Comparison of ENCODE assay signal across 16 mouse cellular contexts in genomic region chr2:66519966-66520365, GRCm38 (mm10).
DNase-seq lines count a peak whose midpoint lies in the region; ATAC-seq and TF ChIP-seq lines count a peak whose summit lies in the region.
"Had no signal": no experiment of that assay in that cellular context is flagged by ENCODE, and none has a peak within 500 bp of the region (broad histone marks: within the 10 kb centered on the region; RNA-seq: fewer than 3 reads in every experiment).

No protein-coding gene starts in this region.

- peak; percentile 53 for TF ChIP-seq CTCF in layer of hippocampus, adult 2 months (conservative IDR thresholded peaks at IDR 0.05)
- no peak for TF ChIP-seq CTCF in cerebellum, adult 2 months (IDR thresholded peaks at IDR 0.05; ENCODE audit: borderline replicate concordance, insufficient read depth, low read depth, low read length)

- H3K27me3 ChIP-seq in cerebellum, adult 2 months (ENCODE audit: control insufficient read depth, insufficient read depth, low read length), result no peaks in the 10 kb centered on the region
- H3K27me3 ChIP-seq: embryonic facial prominence, embryonic 12.5 days; heart, embryonic 15.5 days; hindbrain, embryonic 15.5 days; limb, embryonic 12.5 days; neural tube, embryonic 12.5 days had no signal

- H3K4me3 ChIP-seq in layer of hippocampus, adult 2 months, result no peak overlapping the region
- H3K4me3 ChIP-seq in cerebellum, adult 2 months (replicated peaks; ENCODE audit: insufficient read depth, low read depth, low read length), result no peak overlapping the region
- H3K4me3 ChIP-seq: embryonic facial prominence, embryonic 12.5 days; heart, embryonic 15.5 days; hindbrain, embryonic 15.5 days; limb, embryonic 12.5 days; neural tube, embryonic 12.5 days had no signal

- H3K27ac ChIP-seq in layer of hippocampus, adult 2 months, result no peak overlapping the region
- no peak overlapping the region for H3K27ac ChIP-seq in cerebellum, adult 2 months (ENCODE audit: insufficient read depth, low read length)
- H3K27ac ChIP-seq: embryonic facial prominence, embryonic 12.5 days; heart, embryonic 15.5 days; hindbrain, embryonic 15.5 days; limb, embryonic 12.5 days; neural tube, embryonic 12.5 days had no signal

- DNase-seq in cerebellum, postnatal 10 days, result peak; percentile 5 to 15
- no peak for DNase-seq in layer of hippocampus, adult 2 months (ENCODE audit: low spot score in 2 of 2)
- no peak for DNase-seq in layer of hippocampus, adult 8-10 months (ENCODE audit: low spot score in 2 of 2)
- DNase-seq in ZHBTc4 (ENCODE audit: low read depth, low spot score), result peak; percentile 67
- peak; percentile 13 for DNase-seq in retina, embryonic 14.5 days (ENCODE audit: low spot score)
- no peak for DNase-seq in layer of hippocampus, postnatal 10 days (ENCODE audit: low spot score in 2 of 2)
- no peak for DNase-seq in cerebellum, adult 2 months
- DNase-seq: B cell, adult 2 months; cerebellum, adult 18-20 months had no signal

- TF ChIP-seq POLR2A in cerebellum, adult 2 months (IDR thresholded peaks at IDR 0.05; ENCODE audit: borderline replicate concordance, insufficient read depth, low read length), result no peak

- WGBS in cerebellum, adult 2 months, result 70% methylated on average over 3 of the region's 3 CpGs

- no peak for ATAC-seq in cerebellum, adult (ENCODE audit: insufficient number of reproducible peaks, low FRiP score, low TSS enrichment)
- ATAC-seq: midbrain, embryonic 16.5 days had no signal

- H3K4me1 ChIP-seq in cerebellum, adult 2 months (ENCODE audit: control insufficient read depth, insufficient read depth, low read length), result no peaks in the 10 kb centered on the region
- H3K4me1 ChIP-seq: embryonic facial prominence, embryonic 12.5 days; heart, embryonic 15.5 days; hindbrain, embryonic 15.5 days; limb, embryonic 12.5 days; neural tube, embryonic 12.5 days had no signal

Comparison
In these comparisons a context has a peak if more than half of its experiments do, and no peak if none do; other contexts are left out.
1. DNase-seq: peak in cerebellum, postnatal 10 days (2 of 2), ZHBTc4 (single experiment) and retina, embryonic 14.5 days (single experiment); none in layer of hippocampus, adult 2 months (0 of 2), layer of hippocampus, adult 8-10 months (0 of 2), layer of hippocampus, postnatal 10 days (0 of 2) and cerebellum, adult 2 months (0 of 2).